Mouse (Mus musculus) embryo, embryonic 11 days (tissue): Measurements from ENCODE around the gene 1600002K03Rik.

Experiments
- DNase-seq: peaks from one replicate; pipeline ENCODE4 v3.0.0-alpha.2; 2015

The 1600002K03Rik gene

GRCm38 (mm10) chr10:80169070-80169469 lies 3.7 kb upstream of the 1600002K03Rik start:
- DNase-seq, result no peak

- no peak for DNase-seq
These were observed 3.1 kb upstream of the 1600002K03Rik start for GRCm38 (mm10) chr10:80169651-80170050.

GRCm38 (mm10) chr10:80170052-80170451 lies 2.7 kb upstream of the 1600002K03Rik start:
- no peak for DNase-seq

- no peak for DNase-seq
These were observed 2.1 kb upstream of the 1600002K03Rik start for GRCm38 (mm10) chr10:80170601-80171021.

GRCm38 (mm10) chr10:80171252-80171651 lies 1.5 kb upstream of the 1600002K03Rik start:
- no peak for DNase-seq

- DNase-seq, result no peak
These were observed 801 bp upstream of the 1600002K03Rik start for GRCm38 (mm10) chr10:80171760-80172526.

- DNase-seq, result no peak
These were observed 614 bp downstream of the 1600002K03Rik start for GRCm38 (mm10) chr10:80173358-80173757.

GRCm38 (mm10) chr10:80173955-80174640 lies 1.4 kb downstream of the 1600002K03Rik start:
- no peak for DNase-seq

GRCm38 (mm10) chr10:80174705-80175104 lies 2.0 kb downstream of the 1600002K03Rik start:
- DNase-seq, result peak; percentile 80

- peak; percentile 64 for DNase-seq
These were observed 3.0 kb downstream of the 1600002K03Rik start for GRCm38 (mm10) chr10:80175536-80176269.

- no peak for DNase-seq
These were observed 3.6 kb downstream of the 1600002K03Rik start for GRCm38 (mm10) chr10:80176270-80176834.

GRCm38 (mm10) chr10:80177441-80178279 lies 4.9 kb downstream of the 1600002K03Rik start:
- no peak for DNase-seq

GRCm38 (mm10) chr10:80179068-80180051 lies 6.6 kb downstream of the 1600002K03Rik start, which contains the start of gene Efna2:
Gene Efna2, plus strand, starts transcription at chr10:80179482.
- peak; percentile 92 for DNase-seq

GRCm38 (mm10) chr10:80180288-80180687 lies 7.5 kb downstream of the 1600002K03Rik start:
- DNase-seq, result no peak

GRCm38 (mm10) chr10:80180823-80181222 lies 8.1 kb downstream of the 1600002K03Rik start:
- no peak for DNase-seq

GRCm38 (mm10) chr10:80182547-80182946 lies 9.8 kb downstream of the 1600002K03Rik start:
- no peak for DNase-seq

GRCm38 (mm10) chr10:80186649-80187048 lies 13.9 kb downstream of the 1600002K03Rik start:
- no peak for DNase-seq

- no peak for DNase-seq
These were observed 15.0 kb downstream of the 1600002K03Rik start for GRCm38 (mm10) chr10:80187739-80188138.

- DNase-seq, result no peak
These were observed 15.8 kb downstream of the 1600002K03Rik start for GRCm38 (mm10) chr10:80188453-80189024.

- peak; percentile 66 for DNase-seq
These were observed 17.3 kb downstream of the 1600002K03Rik start for GRCm38 (mm10) chr10:80189999-80190398.
